Mouse (Mus musculus) lung, postnatal 14 days (tissue): ENCODE results near the gene Plppr1.

Experiments used
- DNase-seq: peaks from one replicate; pipeline ENCODE4 v3.0.0; 2021

Plppr1 gene

GRCm38 (mm10) chr4:49059021-49059401 is at the start of gene Plppr1:
Gene Plppr1 (plus strand): TSS chr4:49059273.
- DNase-seq = no peak

- DNase-seq = no peak
Observed at GRCm38 (mm10) chr4:49016701-49017100, 42.4 kb upstream of the Plppr1 start.

- no peak for DNase-seq
Observed at GRCm38 (mm10) chr4:49023221-49023620, 35.9 kb upstream of the Plppr1 start.

- no peak for DNase-seq
Observed at GRCm38 (mm10) chr4:49038311-49038710, 20.8 kb upstream of the Plppr1 start.

- no peak for DNase-seq
Observed at GRCm38 (mm10) chr4:49039854-49040253, 19.2 kb upstream of the Plppr1 start.

- DNase-seq = no peak
Observed at GRCm38 (mm10) chr4:49041655-49042054, 17.4 kb upstream of the Plppr1 start.

- no peak for DNase-seq
Observed at GRCm38 (mm10) chr4:49050628-49051027, 8.4 kb upstream of the Plppr1 start.

- DNase-seq = no peak
Observed at GRCm38 (mm10) chr4:49057916-49058315, 1.2 kb upstream of the Plppr1 start.

GRCm38 (mm10) chr4:49058557-49058956 is 516 bp upstream of the Plppr1 start:
- no peak for DNase-seq

- no peak for DNase-seq
Observed at GRCm38 (mm10) chr4:49059402-49060381, 619 bp downstream of the Plppr1 start.

GRCm38 (mm10) chr4:49069471-49069870 is 10.4 kb downstream of the Plppr1 start:
- DNase-seq = no peak

GRCm38 (mm10) chr4:49072886-49073285 is 13.8 kb downstream of the Plppr1 start:
- DNase-seq = peak; percentile 62

GRCm38 (mm10) chr4:49075881-49076280 is 16.8 kb downstream of the Plppr1 start:
- DNase-seq = no peak

GRCm38 (mm10) chr4:49079399-49079798 is 20.3 kb downstream of the Plppr1 start:
- no peak for DNase-seq

- no peak for DNase-seq
Observed at GRCm38 (mm10) chr4:49088205-49088604, 29.1 kb downstream of the Plppr1 start.

GRCm38 (mm10) chr4:49090461-49090860 is 31.4 kb downstream of the Plppr1 start:
- no peak for DNase-seq

GRCm38 (mm10) chr4:49099448-49099847 is 40.4 kb downstream of the Plppr1 start:
- DNase-seq = no peak

GRCm38 (mm10) chr4:49101934-49102768 is 43.1 kb downstream of the Plppr1 start:
- DNase-seq = no peak

GRCm38 (mm10) chr4:49102769-49103193 is 43.7 kb downstream of the Plppr1 start:
- DNase-seq = no peak

GRCm38 (mm10) chr4:49104860-49105259 is 45.8 kb downstream of the Plppr1 start:
- DNase-seq = no peak

GRCm38 (mm10) chr4:49107895-49108294 is 48.8 kb downstream of the Plppr1 start:
- no peak for DNase-seq

- no peak for DNase-seq
Observed at GRCm38 (mm10) chr4:49108371-49108770, 49.3 kb downstream of the Plppr1 start.

GRCm38 (mm10) chr4:49109989-49110388 is 50.9 kb downstream of the Plppr1 start:
- no peak for DNase-seq

- DNase-seq = no peak
Observed at GRCm38 (mm10) chr4:49118842-49119241, 59.8 kb downstream of the Plppr1 start.
